Mouse (Mus musculus) embryonic facial prominence, embryonic 11.5 days (tissue): ENCODE results near the gene Tcam1. TPM values are rescaled to one million over a fixed set of nuclear protein-coding genes. Genes with fewer than 3 reads are reported as not detected.

Source experiments
- ATAC-seq: fragments of 200-750 bp; cut with Nextera tagmentation; replicated peaks from 2 replicates; pipeline ENCODE4 v1.8.0; 2017; ENCODE audit warnings: low read depth; ENCODE audit not compliant: insufficient number of reproducible peaks, low FRiP score, low TSS enrichment
- DNase-seq: peaks from one replicate; pipeline ENCODE4 v3.0.0-alpha.2; 2015; ENCODE audit warnings: low spot score
- H3K27ac ChIP-seq: fragments of 300-500 bp; sonication (generic); replicated peaks from 2 replicates; pipeline ENCODE4 v1.5.1; 2014; ENCODE audit warnings: mild to moderate bottlenecking, low read depth, low read length, control low read depth
- H3K27me3 ChIP-seq: fragments of 300-500 bp; sonication (generic); 2 replicates; pipeline ENCODE4 v1.6.1; 2014; ENCODE audit warnings: mild to moderate bottlenecking, low read length, moderate library complexity, mixed read lengths; ENCODE audit not compliant: control insufficient read depth, insufficient read depth
- H3K36me3 ChIP-seq: fragments of 300-500 bp; sonication (generic); replicated peaks from 2 replicates; pipeline ENCODE4 v1.6.1; 2014; ENCODE audit warnings: low read depth, mild to moderate bottlenecking, low read length, moderate library complexity, mixed read lengths; ENCODE audit not compliant: control insufficient read depth, insufficient read depth
- H3K4me1 ChIP-seq: fragments of 300-500 bp; sonication (generic); 2 replicates; pipeline ENCODE4 v1.6.1; 2014; ENCODE audit warnings: low read length, mixed read lengths; ENCODE audit not compliant: control insufficient read depth, insufficient read depth
- H3K4me2 ChIP-seq: fragments of 300-500 bp; sonication (generic); 2 replicates; pipeline ENCODE4 v1.6.1; 2014; ENCODE audit warnings: low read depth, mild to moderate bottlenecking, control low read depth, low read length, moderate library complexity
- H3K4me3 ChIP-seq: fragments of 300-500 bp; sonication (generic); 2 replicates; pipeline ENCODE4 v1.5.1; 2014; ENCODE audit warnings: low read depth, low read length, control low read depth
- H3K9ac ChIP-seq: fragments of 300-500 bp; sonication (generic); replicated peaks from 2 replicates; pipeline ENCODE4 v1.6.1; 2014; ENCODE audit warnings: mild to moderate bottlenecking, control low read depth, low read length
- H3K9me3 ChIP-seq: fragments of 300-500 bp; sonication (generic); replicated peaks from 2 replicates; pipeline ENCODE4 v1.6.1; 2016; ENCODE audit warnings: mild to moderate bottlenecking, low read length, inconsistent platforms, mixed read lengths; ENCODE audit not compliant: control insufficient read depth
- WGBS: fragments of 180-500 bp; shearing (Covaris S2); extraction: QIAGEN DNeasy Blood & Tissue Kit; methylation state at CpG from one replicate; pipeline ENCODE4 v1.1.7; 2014; 5-methylcytosine and 5-hydroxymethylcytosine counted together
- polyA plus RNA-seq: library from polyadenylated mRNA; unstranded; fragments of >200 nt; fragmentation: Nextera tagmentation; extraction: Ambion mirVana; gene quantifications from 2 replicates; pipeline ENCODE4 v1.2.1, GENCODE M21; 2014

Gene Tcam1
- polyA plus RNA-seq, 1 experiment from 2014 or later: 0.13 TPM

- DNase-seq (no peak), ATAC-seq (no peak)
- Histone ChIP-seq H3K9ac (no peak overlapping the region), H3K27ac (no peak overlapping the region), H3K4me1 (no peaks in the 10 kb centered on the region), H3K9me3 (no peaks in the 10 kb centered on the region), H3K36me3 (no peaks in the 10 kb centered on the region), H3K4me2 (no peak overlapping the region), H3K4me3 (no peak overlapping the region), H3K27me3 (no peaks in the 10 kb centered on the region)
- 85% methylated on average over 5 of the region's 5 CpGs for WGBS
These were observed 13.9 kb downstream of the Tcam1 start for GRCm38 (mm10) chr11:106290376-106290775.

DNA sequence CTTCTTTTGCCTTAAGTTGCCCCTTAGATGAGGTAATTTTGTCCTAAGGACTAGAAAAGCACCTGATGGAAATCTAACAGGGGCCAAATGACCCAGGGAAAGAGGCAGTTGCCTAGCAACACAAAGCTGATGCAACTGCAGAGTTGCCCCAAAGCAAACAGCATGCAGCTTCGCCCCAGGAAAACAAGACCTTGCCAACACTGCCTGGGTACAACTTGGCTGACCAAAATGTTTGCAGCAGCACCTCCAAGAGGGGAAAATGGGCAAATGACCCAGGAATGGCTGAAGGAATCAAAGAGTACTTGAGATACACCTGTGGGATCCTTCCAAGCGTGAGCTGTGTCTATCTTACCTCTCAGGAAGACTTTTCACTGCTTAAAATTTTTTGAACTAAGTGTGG, 15.4 kb downstream of the Tcam1 start:
- WGBS: 88% methylated on average over 2 of the region's 2 CpGs
- no peak for ATAC-seq

DNA sequence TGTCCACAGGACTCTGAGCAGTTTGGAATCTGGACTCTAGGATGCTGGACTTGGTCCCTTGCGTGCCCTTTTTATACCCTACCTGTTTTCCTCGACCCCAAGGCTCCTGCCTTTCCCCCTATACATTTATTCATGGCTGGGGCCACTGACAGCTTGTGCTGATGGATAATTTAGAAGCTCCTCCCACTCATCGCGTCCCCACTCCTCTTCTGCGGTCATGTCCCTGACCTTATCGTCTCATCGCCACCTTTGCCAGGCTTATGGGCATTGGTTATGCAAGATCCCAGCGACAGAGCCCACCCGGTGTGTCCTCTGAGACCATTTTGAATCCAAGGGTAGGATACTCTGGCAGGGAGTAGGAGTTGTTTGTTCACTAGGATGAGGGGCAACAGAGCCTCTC, 25.3 kb downstream of the Tcam1 start, which contains the start of gene Gh:
TSS of gene Gh (minus strand) at position 101 of the 400 bp plus-strand sequence.
- ATAC-seq: no peak
- H3K36me3 ChIP-seq: no peaks in the 10 kb centered on the region; the same call in 1 of the 2 replicates
- no peaks in the 10 kb centered on the region for H3K27me3 ChIP-seq
- no peak within 1 kb of the TSS for H3K4me3 ChIP-seq
- no peak for DNase-seq
- no peaks in the 10 kb centered on the region for H3K4me1 ChIP-seq
- no peak within 1 kb of the TSS for H3K9ac ChIP-seq
- H3K9me3 ChIP-seq: no peaks in the 10 kb centered on the region
- WGBS: 76% methylated on average over 9 of the region's 9 CpGs
- no peak within 1 kb of the TSS for H3K4me2 ChIP-seq
- H3K27ac ChIP-seq: no peak within 1 kb of the TSS

More for the DNA sequence above, 15.4 kb downstream of the Tcam1 start:
- Histone ChIP-seq H3K27me3 (no peaks in the 10 kb centered on the region), H3K4me1 (no peaks in the 10 kb centered on the region), H3K9me3 (no peaks in the 10 kb centered on the region), H3K9ac (no peak overlapping the region), H3K4me2 (no peak overlapping the region), H3K36me3 (no peaks in the 10 kb centered on the region), H3K4me3 (no peak overlapping the region), H3K27ac (no peak overlapping the region)
- no peak for DNase-seq

GRCm38 (mm10) chr11:106302634-106303033, 26.2 kb downstream of the Tcam1 start:
- WGBS: 17% methylated on average over 2 of the region's 2 CpGs
- H3K27me3 ChIP-seq: no peaks in the 10 kb centered on the region

GRCm38 (mm10) chr11:106305348-106306064, 29.0 kb downstream of the Tcam1 start:
- no peak overlapping the region for H3K27ac ChIP-seq
- H3K4me2 ChIP-seq: no peak overlapping the region
- no peaks in the 10 kb centered on the region for H3K4me1 ChIP-seq
- H3K36me3 ChIP-seq: no peaks in the 10 kb centered on the region
- ATAC-seq: no peak
- no peak overlapping the region for H3K4me3 ChIP-seq
- H3K9me3 ChIP-seq: no peaks in the 10 kb centered on the region
- H3K9ac ChIP-seq: no peak overlapping the region
- 81% methylated on average over 10 of the region's 10 CpGs for WGBS
- DNase-seq: no peak
- no peaks in the 10 kb centered on the region for H3K27me3 ChIP-seq

More at GRCm38 (mm10) chr11:106302634-106303033, 26.2 kb downstream of the Tcam1 start:
- no peak overlapping the region for H3K9ac ChIP-seq
- no peaks in the 10 kb centered on the region for H3K4me1 ChIP-seq
- peak; percentile 75 for DNase-seq
- H3K4me3 ChIP-seq: no peak overlapping the region
- no peaks in the 10 kb centered on the region; the same call in 1 of the 2 replicates for H3K36me3 ChIP-seq
- H3K4me2 ChIP-seq: no peak overlapping the region
- no peak for ATAC-seq
- H3K27ac ChIP-seq: no peak overlapping the region
- H3K9me3 ChIP-seq: no peaks in the 10 kb centered on the region

DNA sequence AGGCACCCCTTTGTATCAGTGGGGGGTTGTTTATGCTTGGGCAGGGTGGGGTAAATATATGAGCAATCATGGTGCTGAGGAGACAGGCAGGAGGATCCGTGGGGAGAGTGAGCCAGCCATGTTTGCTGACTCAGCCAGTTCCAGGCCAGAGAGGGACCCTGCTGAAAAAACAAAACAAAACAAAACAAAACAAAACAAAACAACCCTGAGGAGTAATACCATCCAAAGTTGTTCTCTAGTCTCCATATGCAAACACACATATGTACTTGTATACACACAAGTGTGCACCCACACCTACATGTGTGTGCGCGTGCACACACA, 29.6 kb downstream of the Tcam1 start:
- Histone ChIP-seq H3K4me3 (no peak overlapping the region), H3K9ac (no peak overlapping the region), H3K27me3 (no peaks in the 10 kb centered on the region), H3K4me2 (no peak overlapping the region), H3K4me1 (no peaks in the 10 kb centered on the region), H3K36me3 (no peaks in the 10 kb centered on the region), H3K27ac (no peak overlapping the region), H3K9me3 (no peaks in the 10 kb centered on the region)
- DNase-seq (no peak), ATAC-seq (no peak)
- whole genome bisulfite sequencing: 85% methylated on average over 3 of the region's 3 CpGs

DNA sequence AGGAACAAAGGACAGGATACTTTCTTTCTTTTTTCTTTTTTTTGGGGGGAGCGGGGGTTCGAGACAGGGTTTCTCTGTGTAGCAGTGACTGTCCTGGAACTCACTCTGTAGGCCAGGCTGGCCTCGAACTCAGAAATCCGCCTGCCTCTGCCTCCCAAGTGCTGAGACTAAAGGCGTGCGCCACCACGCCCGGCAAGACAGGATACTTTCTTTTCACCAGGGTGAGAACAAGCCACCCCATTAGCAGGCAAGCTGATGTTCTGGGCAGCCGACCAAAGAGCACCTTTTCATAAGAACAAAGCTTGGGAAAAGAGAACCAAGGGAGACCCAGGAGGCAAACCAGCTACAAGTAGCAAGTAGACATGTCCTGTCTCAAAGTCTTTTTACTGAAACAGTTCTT, 30.3 kb downstream of the Tcam1 start:
- Histone ChIP-seq H3K9me3 (no peaks in the 10 kb centered on the region), H3K4me3 (no peak overlapping the region), H3K4me1 (no peaks in the 10 kb centered on the region), H3K27me3 (no peaks in the 10 kb centered on the region), H3K9ac (no peak overlapping the region), H3K36me3 (no peaks in the 10 kb centered on the region), H3K4me2 (no peak overlapping the region), H3K27ac (no peak overlapping the region)
- no peak for DNase-seq
- no peak for ATAC-seq
- WGBS: 88% methylated on average over 9 of the region's 9 CpGs

DNA sequence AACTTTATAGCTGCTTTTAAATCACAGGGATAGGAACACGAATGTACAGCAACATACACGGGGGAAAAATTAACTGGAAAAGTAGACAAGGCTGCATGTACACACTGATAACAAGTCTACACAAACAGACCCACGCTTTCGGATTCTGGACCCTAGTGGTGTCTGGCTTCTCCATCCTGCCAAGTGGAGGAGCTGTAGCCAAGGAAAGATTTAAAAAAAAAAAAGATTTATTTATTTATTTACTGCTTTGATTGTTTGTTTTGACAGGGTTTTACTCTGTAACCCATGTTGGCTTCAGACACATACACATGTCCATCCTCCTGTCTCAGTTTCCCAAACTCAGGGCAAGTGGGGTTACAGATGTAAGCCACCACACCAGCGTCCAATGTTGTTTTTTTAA, 31.0 kb downstream of the Tcam1 start:
- DNase-seq (no peak), ATAC-seq (no peak)
- 75% methylated on average over 5 of the region's 5 CpGs for WGBS
- H3K27me3 ChIP-seq: no peaks in the 10 kb centered on the region
- H3K9me3 ChIP-seq: no peaks in the 10 kb centered on the region
- H3K36me3 ChIP-seq: no peaks in the 10 kb centered on the region
- H3K27ac ChIP-seq: no peak overlapping the region
- no peaks in the 10 kb centered on the region for H3K4me1 ChIP-seq
- no peak overlapping the region for H3K4me2 ChIP-seq
- H3K9ac ChIP-seq: no peak overlapping the region
- H3K4me3 ChIP-seq: no peak overlapping the region
